Mouse (Mus musculus) hindbrain, embryonic 11.5 days (tissue): Measurements from ENCODE around the gene Catsperz. TPM values are rescaled to one million over a fixed set of nuclear protein-coding genes. Genes with fewer than 3 reads are reported as not detected.

Experiments used
- ATAC-seq: fragments of 200-750 bp; cut with Nextera tagmentation; 2 replicates; pipeline ENCODE4 v1.8.0; 2017; ENCODE audit warnings: mild to moderate bottlenecking, moderate TSS enrichment, moderate library complexity; ENCODE audit not compliant: low FRiP score
- DNase-seq: peaks from one replicate; pipeline ENCODE4 v3.0.0-alpha.2; 2015; ENCODE audit warnings: low spot score
- H3K27ac ChIP-seq: fragments of 300-500 bp; sonication (generic); 2 replicates; pipeline ENCODE4 v1.5.1; 2014; ENCODE audit warnings: mild to moderate bottlenecking, low read depth, low read length
- H3K27me3 ChIP-seq: fragments of 300-500 bp; sonication (generic); 2 replicates; pipeline ENCODE4 v1.6.1; 2014; ENCODE audit warnings: mild to moderate bottlenecking, low read length, moderate library complexity, mixed read lengths; ENCODE audit not compliant: control insufficient read depth, insufficient read depth
- H3K36me3 ChIP-seq: fragments of 300-500 bp; sonication (generic); 2 replicates; pipeline ENCODE4 v1.6.1; 2014; ENCODE audit warnings: mild to moderate bottlenecking, low read length, moderate library complexity, mixed read lengths; ENCODE audit not compliant: control insufficient read depth, insufficient read depth
- H3K4me1 ChIP-seq: fragments of 300-500 bp; sonication (generic); replicated peaks from 2 replicates; pipeline ENCODE4 v1.6.1; 2014; ENCODE audit warnings: low read length, mixed read lengths; ENCODE audit not compliant: control insufficient read depth, insufficient read depth
- H3K4me2 ChIP-seq: fragments of 300-500 bp; sonication (generic); replicated peaks from 2 replicates; pipeline ENCODE4 v1.6.1; 2014; ENCODE audit warnings: mild to moderate bottlenecking, low read depth, low read length
- H3K4me3 ChIP-seq: fragments of 300-500 bp; sonication (generic); 2 replicates; pipeline ENCODE4 v1.5.1; 2014; ENCODE audit warnings: low read depth, low read length
- H3K9ac ChIP-seq: fragments of 300-500 bp; sonication (generic); 2 replicates; pipeline ENCODE4 v1.6.1; 2014; ENCODE audit warnings: low read depth, low read length
- H3K9me3 ChIP-seq: fragments of 300-500 bp; sonication (generic); 2 replicates; pipeline ENCODE4 v1.6.1; 2016; ENCODE audit warnings: low read length; ENCODE audit not compliant: control insufficient read depth
- WGBS: fragments of 180-500 bp; shearing (Covaris S2); extraction: QIAGEN DNeasy Blood & Tissue Kit; methylation state at CpG from one replicate; pipeline ENCODE4 v1.1.7; 2014; 5-methylcytosine and 5-hydroxymethylcytosine counted together
- polyA plus RNA-seq: library from polyadenylated mRNA; unstranded; fragments of >200 nt; fragmentation: Nextera tagmentation; extraction: Ambion mirVana; gene quantifications from 2 replicates; pipeline ENCODE4 v1.2.1, GENCODE M21; 2014

The Catsperz gene
- polyA plus RNA-seq, 1 experiment from 2014 or later: not detected

- no peaks in the 10 kb centered on the region for H3K9me3 ChIP-seq
- H3K36me3 ChIP-seq: peaks cover 12% of the 10 kb centered on the region
- H3K4me2 ChIP-seq: peak overlapping the region; percentile 73
- peak overlapping the region; percentile 60 for H3K9ac ChIP-seq
- peak overlapping the region; percentile 95 for H3K27ac ChIP-seq
- peaks cover 12% of the 10 kb centered on the region for H3K4me1 ChIP-seq
- DNase-seq (no peak), ATAC-seq (no peak)
- 11% methylated on average over 11 of the region's 11 CpGs for WGBS
- no peaks in the 10 kb centered on the region for H3K27me3 ChIP-seq
- peak overlapping the region; percentile 61 for H3K4me3 ChIP-seq
These were observed 16.2 kb downstream of the Catsperz start for GRCm38 (mm10) chr19:6909021-6909420.

- no peaks in the 10 kb centered on the region for H3K27me3 ChIP-seq
- DNase-seq (no peak), ATAC-seq (no peak)
- H3K4me2 ChIP-seq: peak overlapping the region; percentile 73
- H3K27ac ChIP-seq: no peak overlapping the region
- H3K4me1 ChIP-seq: peaks cover 12% of the 10 kb centered on the region
- no peak overlapping the region for H3K4me3 ChIP-seq
- H3K36me3 ChIP-seq: peaks cover 10% of the 10 kb centered on the region
- H3K9ac ChIP-seq: no peak overlapping the region; the same call in 1 of the 2 replicates
- WGBS: 90% methylated on average over 7 of the region's 7 CpGs
- no peaks in the 10 kb centered on the region for H3K9me3 ChIP-seq
These were observed 17.2 kb downstream of the Catsperz start for GRCm38 (mm10) chr19:6907811-6908540.

- no peak for ATAC-seq
- 91% methylated on average over 8 of the region's 8 CpGs for WGBS
These were observed 18.1 kb downstream of the Catsperz start for GRCm38 (mm10) chr19:6907094-6907493.

GRCm38 (mm10) chr19:6906199-6906598 is 19.0 kb downstream of the Catsperz start:
- H3K27ac ChIP-seq: no peak overlapping the region
- 91% methylated on average over 3 of the region's 3 CpGs for WGBS

More at GRCm38 (mm10) chr19:6907094-6907493, 18.1 kb downstream of the Catsperz start:
- no peak overlapping the region for H3K27ac ChIP-seq
- H3K4me2 ChIP-seq: no peak overlapping the region
- peaks cover 8% of the 10 kb centered on the region for H3K36me3 ChIP-seq
- no peak overlapping the region for H3K9ac ChIP-seq
- no peak for DNase-seq
- H3K27me3 ChIP-seq: no peaks in the 10 kb centered on the region
- no peaks in the 10 kb centered on the region for H3K9me3 ChIP-seq
- peaks cover 12% of the 10 kb centered on the region for H3K4me1 ChIP-seq
- H3K4me3 ChIP-seq: no peak overlapping the region

GRCm38 (mm10) chr19:6905498-6906159 is 19.6 kb downstream of the Catsperz start:
- ATAC-seq: no peak
- H3K27me3 ChIP-seq: no peaks in the 10 kb centered on the region

More at GRCm38 (mm10) chr19:6906199-6906598, 19.0 kb downstream of the Catsperz start:
- no peak for DNase-seq
- no peak for ATAC-seq
- Histone ChIP-seq H3K9ac (no peak overlapping the region), H3K4me2 (no peak overlapping the region), H3K4me3 (no peak overlapping the region), H3K4me1 (peaks cover 12% of the 10 kb centered on the region), H3K27me3 (no peaks in the 10 kb centered on the region), H3K36me3 (peaks cover 5% of the 10 kb centered on the region), H3K9me3 (no peaks in the 10 kb centered on the region)

GRCm38 (mm10) chr19:6904846-6905245 is 20.3 kb downstream of the Catsperz start:
- no peak for ATAC-seq
- no peak overlapping the region for H3K27ac ChIP-seq
- H3K4me2 ChIP-seq: no peak overlapping the region
- H3K9me3 ChIP-seq: no peaks in the 10 kb centered on the region
- WGBS: 83% methylated on average over 2 of the region's 2 CpGs
- H3K4me1 ChIP-seq: peaks cover 10% of the 10 kb centered on the region
- no peaks in the 10 kb centered on the region for H3K27me3 ChIP-seq
- no peak overlapping the region for H3K9ac ChIP-seq
- peaks cover 5% of the 10 kb centered on the region for H3K36me3 ChIP-seq
- H3K4me3 ChIP-seq: no peak overlapping the region
- no peak for DNase-seq

More at GRCm38 (mm10) chr19:6905498-6906159, 19.6 kb downstream of the Catsperz start:
- Histone ChIP-seq H3K27ac (no peak overlapping the region), H3K4me1 (peaks cover 10% of the 10 kb centered on the region), H3K4me2 (no peak overlapping the region), H3K36me3 (peaks cover 5% of the 10 kb centered on the region), H3K9me3 (no peaks in the 10 kb centered on the region), H3K9ac (no peak overlapping the region), H3K4me3 (no peak overlapping the region)
- WGBS: 92% methylated on average over 11 of the region's 11 CpGs
- DNase-seq: no peak

GRCm38 (mm10) chr19:6903031-6903430 is 22.1 kb downstream of the Catsperz start:
- Histone ChIP-seq H3K4me2 (no peak overlapping the region), H3K4me1 (0 out of 2 replicates have a peak, but pooled peaks cover 3% of the 10 kb centered on the region), H3K27me3 (no peaks in the 10 kb centered on the region), H3K27ac (no peak overlapping the region), H3K4me3 (no peak overlapping the region), H3K36me3 (peaks cover 5% of the 10 kb centered on the region), H3K9ac (no peak overlapping the region), H3K9me3 (no peaks in the 10 kb centered on the region)
- no peak for DNase-seq
- ATAC-seq: no peak
- WGBS: 100% methylated on average over 1 of the region's 1 CpGs

- H3K36me3 ChIP-seq: no peaks in the 10 kb centered on the region
- H3K4me1 ChIP-seq: no peaks in the 10 kb centered on the region
- no peak overlapping the region for H3K4me2 ChIP-seq
- ATAC-seq (no peak), DNase-seq (no peak)
- no peak overlapping the region for H3K4me3 ChIP-seq
- no peak overlapping the region for H3K9ac ChIP-seq
- 85% methylated on average over 4 of the region's 4 CpGs for WGBS
- H3K9me3 ChIP-seq: no peaks in the 10 kb centered on the region
- H3K27ac ChIP-seq: no peak overlapping the region
- H3K27me3 ChIP-seq: no peaks in the 10 kb centered on the region
These were observed 25.5 kb downstream of the Catsperz start for GRCm38 (mm10) chr19:6899641-6900040.
